Mouse (Mus musculus): ENCODE results near the gene Piga.

GRCm38 (mm10) chrX:164424821-164425220 is 5.2 kb downstream of the Piga start:
- no peak for TF ChIP-seq CTCF (IDR thresholded peaks at IDR 0.05; ENCODE audit: borderline replicate concordance, insufficient read depth, low read length)
- no peak for TF ChIP-seq POLR2A (IDR thresholded peaks at IDR 0.05; ENCODE audit: low read depth, low read length)
